Mouse (Mus musculus) cerebellum, adult 2 months (tissue): Measurements from ENCODE around the gene Dnlz.

Experiments
- CTCF ChIP-seq: fragments of 200-500 bp; IDR thresholded peaks from 2 replicates; pipeline ENCODE4 v1.5.1; 2011; ENCODE audit warnings: low read depth, mild to moderate bottlenecking, control low read depth, low read length, moderate library complexity, borderline replicate concordance; ENCODE audit not compliant: insufficient read depth
- POLR2A ChIP-seq: fragments of 200-500 bp; IDR thresholded peaks from 2 replicates; pipeline ENCODE4 v1.6.1; 2011; ENCODE audit warnings: low read length, control low read depth, borderline replicate concordance; ENCODE audit not compliant: insufficient read depth

DNA sequence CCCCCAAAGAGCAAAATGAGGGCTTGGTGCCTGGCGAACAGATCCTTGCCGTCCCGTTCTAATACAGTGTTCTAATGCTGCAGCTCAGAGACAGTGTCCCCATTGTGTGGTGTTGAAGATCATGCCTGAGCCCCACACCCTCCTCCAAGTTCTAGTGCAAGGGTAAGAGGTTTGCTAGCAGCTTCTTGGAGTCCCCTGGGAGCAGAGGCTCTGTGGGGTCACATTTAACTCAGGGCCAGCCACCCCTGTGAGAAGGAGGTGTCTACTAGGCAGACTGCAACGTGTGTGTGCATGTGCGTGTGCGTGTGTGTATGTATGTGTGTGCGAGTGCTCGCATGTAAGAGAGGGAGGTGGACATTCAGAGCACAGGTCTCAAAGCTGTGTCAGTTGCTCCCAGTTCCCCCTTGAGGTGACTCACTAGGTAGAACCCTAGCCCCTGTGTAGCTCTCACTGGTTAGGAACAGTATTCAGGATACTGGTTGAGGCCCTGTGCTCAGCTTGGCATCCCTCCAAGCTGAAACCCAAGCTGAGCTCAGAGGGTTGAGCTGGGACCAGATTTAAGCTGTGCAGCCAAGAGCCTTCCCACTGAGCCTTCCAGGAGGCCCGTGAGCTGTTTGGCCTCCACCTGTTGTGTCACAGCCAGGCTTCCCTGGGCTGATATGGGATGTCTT is 35.2 kb downstream of the Dnlz start:
- TF ChIP-seq POLR2A (no peak), CTCF (no peak)
